Mouse (Mus musculus) gastrocnemius, adult 2 months (tissue): ENCODE data around the gene Pcf11. TPM values are rescaled to one million over a fixed set of nuclear protein-coding genes. Genes with fewer than 3 reads are reported as not detected.

Experiments used
- DNase-seq: peaks from one replicate; pipeline ENCODE4 v3.0.0; 2022
- H3K27ac ChIP-seq: fragments of 200-600 bp; 2 replicates; pipeline ENCODE4 v1.8.1; 2022; ENCODE audit warnings: mild to moderate bottlenecking
- H3K4me3 ChIP-seq: fragments of 200-600 bp; 2 replicates; pipeline ENCODE4 v1.8.1; 2022; ENCODE audit warnings: mild to moderate bottlenecking, moderate library complexity
- CTCF ChIP-seq: fragments of 200-600 bp; IDR thresholded peaks from 2 replicates; pipeline ENCODE4 v1.8.1; 2022; ENCODE audit warnings: antibody characterized with exemption, mild to moderate bottlenecking, moderate library complexity
- intact Hi-C: fragments of 180-260 bp; cut with DNase I; formaldehyde crosslinking; loops from one replicate; pipeline ENCODE4 v1.15.1; 2025
- total RNA-seq, 2 experiments: library from RNA; stranded (reverse); gene quantifications; 2 replicates each; pipeline ENCODE4 v1.2.3; 2021

Pcf11 gene
- total RNA-seq, 2 experiments from 2014 or later, result 19.2 to 25.9 TPM

DNA sequence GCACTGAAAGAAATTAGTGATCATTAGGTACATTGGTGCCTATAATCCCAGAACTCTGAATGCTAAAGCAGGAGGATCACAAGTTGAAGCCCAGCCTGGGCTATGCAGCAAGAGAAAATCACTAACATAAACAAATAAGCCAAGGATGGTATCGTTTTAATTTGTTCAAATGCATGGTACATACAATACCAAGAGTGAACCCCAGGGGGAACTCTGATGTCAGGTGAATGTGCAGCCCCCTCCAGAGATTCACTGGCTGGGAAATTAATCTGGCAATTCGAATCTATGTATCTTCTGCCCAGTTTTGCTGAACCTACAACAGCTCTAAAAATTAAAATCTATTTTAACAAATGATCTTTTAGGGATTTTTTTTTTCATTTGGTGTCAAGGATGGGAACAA, 45.2 kb downstream of the Pcf11 start:
- TF ChIP-seq CTCF, result peak; percentile 37
- no peak overlapping the region for H3K27ac ChIP-seq
- DNase-seq, result no peak
- intact Hi-C loops, result loop anchor here (10.0 kb wide), 1 partner anchor 340 kb away; no protein-coding TSS in a partner anchor
- H3K4me3 ChIP-seq, result no peak overlapping the region

DNA sequence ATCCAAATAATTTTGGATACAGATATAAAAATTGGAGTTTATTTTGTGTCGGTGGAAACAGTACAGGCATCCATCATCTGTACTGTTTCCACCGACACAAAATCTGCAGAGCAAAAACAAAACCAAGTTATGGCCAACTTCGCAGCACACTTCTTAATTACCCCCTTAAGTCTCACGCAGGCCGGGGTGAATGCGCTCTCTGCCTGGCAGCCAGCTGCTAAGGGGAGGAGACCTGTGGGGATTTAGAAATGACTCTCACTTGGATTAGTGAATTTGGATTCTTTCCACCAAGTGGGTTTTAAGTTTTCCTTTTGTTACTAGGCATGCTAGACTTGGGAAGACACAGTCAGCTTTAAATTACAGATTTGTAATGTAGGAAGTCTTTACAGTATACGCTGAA, 58.9 kb downstream of the Pcf11 start:
- Histone ChIP-seq H3K27ac (no peak overlapping the region), H3K4me3 (no peak overlapping the region)
- no peak for TF ChIP-seq CTCF
- intact Hi-C loops, result no loop called here
- DNase-seq, result no peak

- TF ChIP-seq CTCF, result no peak
- DNase-seq, result no peak
- Histone ChIP-seq H3K4me3 (no peak overlapping the region), H3K27ac (no peak overlapping the region)
- intact Hi-C loops, result no loop called here
These were observed 64.8 kb downstream of the Pcf11 start for GRCm38 (mm10) chr7:92604961-92605360.

Other genes starting within 250 kb of the Pcf11 start
- 10 to 100 TPM; 17.2 to 23.9 TPM for gene Ccdc90b, start 108.8 kb downstream of the Pcf11 start, total RNA-seq
- under 1 TPM; 0.31 to 0.39 TPM for gene Ankrd42, start 32.8 kb downstream of the Pcf11 start, total RNA-seq
- 1 to 10 TPM; 6.5 to 7.7 TPM for gene Rab30, start 71.7 kb upstream of the Pcf11 start, total RNA-seq
- gene Ddias, start 204.3 kb upstream of the Pcf11 start, total RNA-seq, result under 1 TPM in 1 of 2 experiments, not detected in 1; 0.06 TPM
- gene Prcp, start 204.5 kb upstream of the Pcf11 start, total RNA-seq, result 1 to 10 TPM; 2.9 to 3.5 TPM